Mouse (Mus musculus): ENCODE measurements around the gene Cdh4. TPM values are rescaled to one million over a fixed set of nuclear protein-coding genes. Genes with fewer than 3 reads are reported as not detected.

The Cdh4 gene
- total and polyA plus RNA-seq, 3 experiments, result 0.05 TPM; not detected in 2

DNA sequence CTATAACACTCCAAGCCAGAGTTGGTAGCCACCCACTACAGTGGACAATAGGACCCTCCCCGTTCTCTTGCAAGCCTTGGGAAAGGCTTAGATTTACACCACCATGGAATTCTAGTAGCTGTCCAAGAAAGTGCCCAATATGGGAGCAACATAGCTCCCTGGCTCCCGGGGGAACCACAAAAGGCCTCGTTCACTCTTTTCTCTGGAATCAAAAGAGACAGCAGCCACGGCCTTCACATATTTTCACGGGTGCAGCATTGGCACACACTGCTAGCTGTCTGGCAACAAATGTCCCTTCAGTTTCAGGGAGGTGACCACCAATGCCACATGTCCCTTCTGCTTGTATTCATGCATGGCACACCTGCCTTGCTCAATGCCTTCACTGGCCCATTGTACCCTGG, 38.6 kb downstream of the Cdh4 start:
- Histone ChIP-seq H3K4me3 (ENCODE audit: low read depth, low read length) (no peak overlapping the region), H3K9me3 (replicated peaks) (peaks cover 80% of the 10 kb centered on the region), H3K4me1 (ENCODE audit: insufficient read depth, low read depth, low read length) (no peaks in the 10 kb centered on the region), H3K36me3 (replicated peaks) (no peaks in the 10 kb centered on the region), H3K27me3 (ENCODE audit: insufficient read depth, low read length) (no peaks in the 10 kb centered on the region)
- DNase-seq (ENCODE audit: low spot score), result no peak
- no peak for TF ChIP-seq TAL1 (conservative IDR thresholded peaks at IDR 0.05; ENCODE audit: low read depth, low read length)
- no peak for TF ChIP-seq CTCF (IDR thresholded peaks at IDR 0.05; ENCODE audit: low read depth, low read length)
- no peak for TF ChIP-seq POLR2AphosphoS5 (IDR thresholded peaks at IDR 0.05; ENCODE audit: insufficient replicate concordance, low read depth, low read length)
- TF ChIP-seq GATA2 (IDR thresholded peaks at IDR 0.05; ENCODE audit: borderline replicate concordance, low read depth, low read length), result no peak
- TF ChIP-seq GATA1 (IDR thresholded peaks at IDR 0.05; ENCODE audit: borderline replicate concordance, low read length), result no peak
- ATAC-seq (ENCODE audit: extremely low read depth, insufficient number of reproducible peaks, low FRiP score, poor library complexity, severe bottlenecking), result no peak

DNA sequence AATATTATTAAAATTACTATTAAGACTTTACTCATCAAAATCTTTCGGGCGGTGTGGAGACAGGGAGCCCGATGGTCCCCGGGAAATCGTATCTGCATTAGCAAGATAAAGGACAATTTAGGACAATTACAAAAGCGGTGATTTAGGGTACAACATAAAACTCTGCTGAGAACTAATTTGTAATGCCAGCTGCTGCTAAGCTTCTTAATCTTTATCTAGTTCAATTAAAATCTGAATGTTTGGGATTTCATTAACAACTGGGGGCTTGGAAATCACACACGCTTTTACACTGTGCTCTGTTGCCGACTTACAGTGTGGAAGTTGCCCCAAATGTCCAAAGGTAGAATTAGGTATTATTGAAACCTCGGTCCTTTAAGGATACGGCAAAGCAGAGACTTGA, 39.1 kb downstream of the Cdh4 start:
- no peaks in the 10 kb centered on the region for H3K4me1 ChIP-seq (ENCODE audit: insufficient read depth, low read depth, low read length)
- no peaks in the 10 kb centered on the region for H3K36me3 ChIP-seq (replicated peaks)
- no peak for ATAC-seq (ENCODE audit: extremely low read depth, insufficient number of reproducible peaks, low FRiP score, poor library complexity, severe bottlenecking)
- H3K9me3 ChIP-seq (replicated peaks), result peaks cover 82% of the 10 kb centered on the region
- TF ChIP-seq CTCF (IDR thresholded peaks at IDR 0.05; ENCODE audit: low read depth, low read length) (no peak), GATA2 (IDR thresholded peaks at IDR 0.05; ENCODE audit: borderline replicate concordance, low read depth, low read length) (no peak), TAL1 (conservative IDR thresholded peaks at IDR 0.05; ENCODE audit: low read depth, low read length) (no peak), POLR2AphosphoS5 (IDR thresholded peaks at IDR 0.05; ENCODE audit: insufficient replicate concordance, low read depth, low read length) (no peak), GATA1 (IDR thresholded peaks at IDR 0.05; ENCODE audit: borderline replicate concordance, low read length) (no peak)
- no peak for DNase-seq (ENCODE audit: low spot score)
- no peaks in the 10 kb centered on the region for H3K27me3 ChIP-seq (ENCODE audit: insufficient read depth, low read length)
- no peak overlapping the region for H3K4me3 ChIP-seq (ENCODE audit: low read depth, low read length)

DNA sequence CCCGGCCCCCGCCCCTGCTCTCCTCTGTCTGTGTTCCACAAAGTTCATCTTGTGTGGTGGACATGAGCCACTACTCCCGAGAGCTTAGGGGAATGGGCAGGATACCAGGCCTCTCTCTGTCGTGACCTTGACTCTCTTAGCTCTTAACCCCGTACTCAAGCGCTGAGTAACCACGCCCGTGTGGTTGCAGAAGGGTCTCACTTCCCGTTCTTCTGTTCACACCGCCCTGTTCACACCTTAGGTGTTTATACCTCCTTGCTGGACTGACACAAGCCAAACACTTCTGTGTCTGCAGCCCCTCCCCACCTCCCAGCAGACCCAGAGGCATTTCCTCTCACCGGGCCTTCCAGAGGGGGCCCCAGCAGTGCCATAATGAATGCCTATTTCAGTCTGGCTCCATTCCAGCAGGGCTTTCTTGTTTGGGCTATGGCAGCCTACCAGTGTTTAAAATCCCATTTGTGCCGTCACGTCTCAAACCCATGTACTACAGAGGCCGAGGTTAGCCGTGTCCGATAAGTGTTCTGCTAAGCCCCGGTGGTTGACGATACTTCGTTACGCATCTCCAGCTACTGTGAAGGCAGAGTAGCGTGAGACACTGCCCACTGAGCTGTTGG, 46.4 kb downstream of the Cdh4 start:
- H3K4me3 ChIP-seq (ENCODE audit: low read depth, low read length), result no peak overlapping the region
- TF ChIP-seq TAL1 (conservative IDR thresholded peaks at IDR 0.05; ENCODE audit: low read depth, low read length) (no peak), CTCF (IDR thresholded peaks at IDR 0.05; ENCODE audit: low read depth, low read length) (no peak), POLR2AphosphoS5 (IDR thresholded peaks at IDR 0.05; ENCODE audit: insufficient replicate concordance, low read depth, low read length) (no peak), GATA1 (IDR thresholded peaks at IDR 0.05; ENCODE audit: borderline replicate concordance, low read length) (no peak), GATA2 (IDR thresholded peaks at IDR 0.05; ENCODE audit: borderline replicate concordance, low read depth, low read length) (no peak)
- ATAC-seq (ENCODE audit: extremely low read depth, insufficient number of reproducible peaks, low FRiP score, poor library complexity, severe bottlenecking), result no peak
- no peaks in the 10 kb centered on the region for H3K4me1 ChIP-seq (ENCODE audit: insufficient read depth, low read depth, low read length)
- H3K36me3 ChIP-seq (replicated peaks), result no peaks in the 10 kb centered on the region
- DNase-seq (ENCODE audit: low spot score), result no peak
- peaks cover 95% of the 10 kb centered on the region for H3K9me3 ChIP-seq (replicated peaks)
- no peaks in the 10 kb centered on the region for H3K27me3 ChIP-seq (ENCODE audit: insufficient read depth, low read length)

DNA sequence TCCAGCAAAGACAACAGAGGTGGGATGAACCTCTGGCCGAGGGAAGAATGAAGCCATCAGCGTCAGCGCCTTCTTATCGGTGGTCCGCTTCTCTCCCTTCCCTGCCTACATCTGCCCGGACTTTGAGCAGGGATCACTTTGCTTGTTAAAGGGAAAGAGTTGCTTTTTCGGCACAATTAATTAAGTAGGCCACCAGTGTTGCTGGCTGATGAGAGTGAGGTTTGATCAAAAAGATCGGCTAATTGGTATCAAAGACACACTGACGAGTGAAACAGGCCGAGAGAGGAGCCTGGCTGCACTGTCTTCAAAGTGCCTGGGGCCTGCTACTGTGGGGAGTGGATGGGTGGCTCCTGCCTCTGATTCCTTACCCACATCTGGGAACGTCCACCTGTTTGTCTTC, 49.7 kb downstream of the Cdh4 start:
- no peak overlapping the region for H3K4me3 ChIP-seq (ENCODE audit: low read depth, low read length)
- no peaks in the 10 kb centered on the region for H3K36me3 ChIP-seq (replicated peaks)
- H3K4me1 ChIP-seq (ENCODE audit: insufficient read depth, low read depth, low read length), result no peaks in the 10 kb centered on the region
- DNase-seq (ENCODE audit: low spot score), result no peak
- ATAC-seq (ENCODE audit: extremely low read depth, insufficient number of reproducible peaks, low FRiP score, poor library complexity, severe bottlenecking), result no peak
- H3K9me3 ChIP-seq (replicated peaks), result peaks cover 96% of the 10 kb centered on the region
- no peaks in the 10 kb centered on the region for H3K27me3 ChIP-seq (ENCODE audit: insufficient read depth, low read length)
- no peak for TF ChIP-seq GATA2 (IDR thresholded peaks at IDR 0.05; ENCODE audit: borderline replicate concordance, low read depth, low read length)
- TF ChIP-seq POLR2AphosphoS5 (IDR thresholded peaks at IDR 0.05; ENCODE audit: insufficient replicate concordance, low read depth, low read length), result no peak
- no peak for TF ChIP-seq GATA1 (IDR thresholded peaks at IDR 0.05; ENCODE audit: borderline replicate concordance, low read length)
- no peak for TF ChIP-seq CTCF (IDR thresholded peaks at IDR 0.05; ENCODE audit: low read depth, low read length)
- TF ChIP-seq TAL1 (conservative IDR thresholded peaks at IDR 0.05; ENCODE audit: low read depth, low read length), result no peak

DNA sequence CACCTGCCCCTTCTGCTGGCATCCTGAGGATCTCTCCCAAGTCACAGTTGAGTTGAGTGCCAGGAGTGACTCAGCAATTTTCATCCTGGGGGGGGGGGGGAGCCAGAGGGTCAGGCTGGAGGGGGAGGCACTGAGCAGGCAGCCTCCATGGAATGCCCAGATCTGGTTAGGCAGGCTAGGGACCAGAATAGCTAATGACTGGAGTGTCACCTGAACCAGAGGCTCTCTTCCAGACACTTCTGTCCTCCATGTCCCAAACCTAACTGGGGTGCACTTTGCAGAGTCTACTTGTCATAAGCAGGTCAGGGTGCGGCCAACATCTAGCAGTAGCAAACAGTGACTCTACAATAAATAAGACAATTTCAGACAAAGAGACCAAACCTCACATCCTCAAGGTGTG, 52.0 kb downstream of the Cdh4 start:
- no peak overlapping the region for H3K4me3 ChIP-seq (ENCODE audit: low read depth, low read length)
- peaks cover 94% of the 10 kb centered on the region for H3K9me3 ChIP-seq (replicated peaks)
- TF ChIP-seq POLR2AphosphoS5 (IDR thresholded peaks at IDR 0.05; ENCODE audit: insufficient replicate concordance, low read depth, low read length) (no peak), TAL1 (conservative IDR thresholded peaks at IDR 0.05; ENCODE audit: low read depth, low read length) (no peak), GATA1 (IDR thresholded peaks at IDR 0.05; ENCODE audit: borderline replicate concordance, low read length) (no peak), CTCF (IDR thresholded peaks at IDR 0.05; ENCODE audit: low read depth, low read length) (no peak), GATA2 (IDR thresholded peaks at IDR 0.05; ENCODE audit: borderline replicate concordance, low read depth, low read length) (no peak)
- H3K4me1 ChIP-seq (ENCODE audit: insufficient read depth, low read depth, low read length), result no peaks in the 10 kb centered on the region
- ATAC-seq (ENCODE audit: extremely low read depth, insufficient number of reproducible peaks, low FRiP score, poor library complexity, severe bottlenecking) (no peak), DNase-seq (ENCODE audit: low spot score) (no peak)
- no peaks in the 10 kb centered on the region for H3K36me3 ChIP-seq (replicated peaks)
- H3K27me3 ChIP-seq (ENCODE audit: insufficient read depth, low read length), result no peaks in the 10 kb centered on the region

DNA sequence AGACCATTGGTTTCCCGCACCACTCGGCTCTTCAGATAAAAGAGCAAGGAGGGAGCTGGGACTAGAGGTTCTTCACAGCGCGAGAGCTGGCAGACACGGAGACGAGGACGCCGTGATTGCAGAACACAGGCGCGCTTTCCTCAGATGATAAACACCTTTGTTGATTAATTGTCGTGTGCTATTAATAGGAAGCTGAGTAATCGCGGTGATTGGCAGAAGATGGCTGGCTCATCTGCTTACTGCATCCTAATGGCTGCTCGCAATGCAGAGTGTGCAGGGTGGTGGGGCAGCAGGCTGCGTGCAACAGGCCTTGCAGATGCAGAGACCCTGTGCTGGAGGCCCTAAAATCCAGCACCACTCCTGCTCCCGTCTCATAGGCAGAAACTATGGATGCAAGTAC, 68.2 kb downstream of the Cdh4 start:
- peaks cover 83% of the 10 kb centered on the region for H3K9me3 ChIP-seq (replicated peaks)
- H3K27me3 ChIP-seq (ENCODE audit: insufficient read depth, low read length), result no peaks in the 10 kb centered on the region
- no peak overlapping the region; the same call in 1 of the 2 replicates for H3K4me3 ChIP-seq (ENCODE audit: low read depth, low read length)
- H3K36me3 ChIP-seq (replicated peaks), result no peaks in the 10 kb centered on the region
- no peaks in the 10 kb centered on the region for H3K4me1 ChIP-seq (ENCODE audit: insufficient read depth, low read depth, low read length)
- TF ChIP-seq CTCF (IDR thresholded peaks at IDR 0.05; ENCODE audit: low read depth, low read length), result no peak
- no peak for TF ChIP-seq POLR2AphosphoS5 (IDR thresholded peaks at IDR 0.05; ENCODE audit: insufficient replicate concordance, low read depth, low read length)
- TF ChIP-seq TAL1 (conservative IDR thresholded peaks at IDR 0.05; ENCODE audit: low read depth, low read length), result no peak
- TF ChIP-seq GATA1 (IDR thresholded peaks at IDR 0.05; ENCODE audit: borderline replicate concordance, low read length), result no peak
- TF ChIP-seq GATA2 (IDR thresholded peaks at IDR 0.05; ENCODE audit: borderline replicate concordance, low read depth, low read length), result no peak
- no peak for DNase-seq (ENCODE audit: low spot score)
- ATAC-seq (ENCODE audit: extremely low read depth, insufficient number of reproducible peaks, low FRiP score, poor library complexity, severe bottlenecking), result no peak
